ENCODE assay signal across 8 mouse cellular contexts in genomic region chr10:126930270-126931121, GRCm38 (mm10). TPM values are rescaled to one million over a fixed set of nuclear protein-coding genes. Genes with fewer than 3 reads are reported as not detected.
DNase-seq lines count a peak whose midpoint lies in the region; ATAC-seq and TF ChIP-seq lines count a peak whose summit lies in the region.

No protein-coding gene starts in this region.

- DNase-seq in left cerebral cortex, adult 2 months (ENCODE audit: extremely low spot score in 1 of 2, low spot score in 2 of 2): no peak
- no peak for DNase-seq in left cerebral cortex, adult 8-10 months (ENCODE audit: low spot score in 2 of 2)
- DNase-seq in forebrain, embryonic 10.5 days (ENCODE audit: extremely low spot score, low spot score): peak; percentile 41
- peak; percentile 57 for DNase-seq in hindbrain, postnatal 0 days (ENCODE audit: low spot score)
- DNase-seq in mesoderm, embryonic 11.5 days (ENCODE audit: low read depth, low spot score): peak; percentile 34
- no peak for DNase-seq in thymus, postnatal 0 days (ENCODE audit: low spot score)
- no peak for DNase-seq in frontal cortex, adult 2 months (ENCODE audit: extremely low spot score in 1 of 2, low spot score in 1 of 2)

- WGBS in forebrain, embryonic 10.5 days: 40% methylated on average over 15 of the region's 15 CpGs
- WGBS in hindbrain, postnatal 0 days: 26% methylated on average over 15 of the region's 15 CpGs

- no peaks in the 10 kb centered on the region for H3K36me3 ChIP-seq in forebrain, embryonic 10.5 days (replicated peaks)
- no peaks in the 10 kb centered on the region for H3K36me3 ChIP-seq in hindbrain, postnatal 0 days (ENCODE audit: insufficient read depth, low read length)

- peak; percentile 76 for ATAC-seq in hindbrain, postnatal 0 days
- ATAC-seq in inflammation-experienced regulatory T-cells, adult 6 months: no peak

- no peaks in the 10 kb centered on the region for H3K9me3 ChIP-seq in forebrain, embryonic 10.5 days
- H3K9me3 ChIP-seq in hindbrain, postnatal 0 days (ENCODE audit: low read length): no peaks in the 10 kb centered on the region

- H3K4me1 ChIP-seq in forebrain, embryonic 10.5 days: peaks cover 75% of the 10 kb centered on the region
- peaks cover 39% of the 10 kb centered on the region for H3K4me1 ChIP-seq in hindbrain, postnatal 0 days (ENCODE audit: insufficient read depth, low read length)

- peak overlapping the region; percentile 24; the same call in 1 of the 2 replicates for H3K9ac ChIP-seq in hindbrain, postnatal 0 days (replicated peaks; ENCODE audit: low read length)

- intact Hi-C loops in left cerebral cortex, adult 2 months (cut with DNase I): no loop called here

- no peak overlapping the region for H3K4me2 ChIP-seq in hindbrain, postnatal 0 days (ENCODE audit: low read depth, low read length)

- no peak for TF ChIP-seq CTCF in left cerebral cortex, adult 2 months (IDR thresholded peaks at IDR 0.05)
- no peak for TF ChIP-seq CTCF in hindbrain, postnatal 0 days (IDR thresholded peaks at IDR 0.05; ENCODE audit: low read depth)

- H3K27ac ChIP-seq in left cerebral cortex, adult 2 months: peak overlapping the region; percentile 98
- peak overlapping the region; percentile 89 for H3K27ac ChIP-seq in forebrain, embryonic 10.5 days
- peak overlapping the region; percentile 87 for H3K27ac ChIP-seq in hindbrain, postnatal 0 days

- H3K4me3 ChIP-seq in left cerebral cortex, adult 2 months: no peak overlapping the region
- H3K4me3 ChIP-seq in forebrain, embryonic 10.5 days: no peak overlapping the region; the same call in 1 of the 2 replicates
- H3K4me3 ChIP-seq in hindbrain, postnatal 0 days (ENCODE audit: low read length): no peak overlapping the region

- peaks cover 47% of the 10 kb centered on the region for H3K27me3 ChIP-seq in forebrain, embryonic 10.5 days (ENCODE audit: poor library complexity, severe bottlenecking)
- no peaks in the 10 kb centered on the region for H3K27me3 ChIP-seq in hindbrain, postnatal 0 days (ENCODE audit: insufficient read depth, low read length)

RNA-seq across cellular contexts. Expression of gene Atp23, which starts 29.3 kb away (rescaled TPM):
- 10 to 100 TPM; 11.7 TPM for total RNA-seq in left cerebral cortex, adult 2 months (2021)
- 10 to 100 TPM; 10.5 to 13.4 (median 11.8) TPM for total RNA-seq in left cerebral cortex, adult 8-10 months (2022)
- polyA plus RNA-seq in forebrain, embryonic 10.5 days (2016; fragmentation: Nextera tagmentation; extraction: Ambion mirVana): 19.9 and 21.2 TPM in 2 replicates
- total RNA-seq in hindbrain, postnatal 0 days (2014; rRNA removed): 12.5 and 14.3 TPM in 2 replicates
- 19.1 and 20.2 TPM in 2 replicates for polyA plus RNA-seq in hindbrain, postnatal 0 days (2015; fragmentation: Nextera tagmentation; extraction: Ambion mirVana)
- polyA plus RNA-seq in thymus, postnatal 0 days (2015; fragmentation: Nextera tagmentation; extraction: Ambion mirVana): 15.8 and 17.5 TPM in 2 replicates
- polyA plus RNA-seq in inflammation-experienced regulatory T-cells, adult 6 months (2017; shearing (Covaris generic)): 1 to 10 TPM; 3.4 to 7.5 (median 5.1) TPM
- 9.5 and 10.7 TPM in 2 replicates for polyA plus RNA-seq in frontal cortex, adult 2 months (2012; rRNA removed)

RNA-seq across cellular contexts. Expression of gene Ctdsp2, which starts 48.0 kb away (rescaled TPM):
- total RNA-seq in left cerebral cortex, adult 2 months (2021): 10 to 100 TPM; 79.4 to 83.8 TPM
- total RNA-seq in left cerebral cortex, adult 8-10 months (2022): 10 to 100 TPM; 74.8 to 83.4 (median 82.5) TPM
- 42.3 and 42.5 TPM in 2 replicates for polyA plus RNA-seq in forebrain, embryonic 10.5 days (2016; fragmentation: Nextera tagmentation; extraction: Ambion mirVana)
- 64.5 and 64.7 TPM in 2 replicates for total RNA-seq in hindbrain, postnatal 0 days (2014; rRNA removed)
- polyA plus RNA-seq in hindbrain, postnatal 0 days (2015; fragmentation: Nextera tagmentation; extraction: Ambion mirVana): 15.0 and 16.7 TPM in 2 replicates
- polyA plus RNA-seq in thymus, postnatal 0 days (2015; fragmentation: Nextera tagmentation; extraction: Ambion mirVana): 30.3 and 34.3 TPM in 2 replicates
- polyA plus RNA-seq in inflammation-experienced regulatory T-cells, adult 6 months (2017; shearing (Covaris generic)): 10 to 100 TPM; 26.2 to 47.1 (median 38.5) TPM
- polyA plus RNA-seq in frontal cortex, adult 2 months (2012; rRNA removed): 78.3 and 79.7 TPM in 2 replicates

Comparison
In these comparisons a context has a peak if more than half of its experiments do, and no peak if none do; other contexts are left out.
1. DNase-seq: peak in forebrain, embryonic 10.5 days (single experiment), hindbrain, postnatal 0 days (single experiment) and mesoderm, embryonic 11.5 days (single experiment); none in left cerebral cortex, adult 2 months (0 of 2), left cerebral cortex, adult 8-10 months (0 of 2), thymus, postnatal 0 days (single experiment) and frontal cortex, adult 2 months (0 of 2).
2. Peak in every context shown above with its lines, with median percentiles within 50 percentile points of each other: H3K27ac ChIP-seq.